In genomic region chr1:71683736-71684135, GRCm38 (mm10) we compare ENCODE assay signal across 11 mouse cellular contexts. TPM values are rescaled to one million over a fixed set of nuclear protein-coding genes. Genes with fewer than 3 reads are reported as not detected.
DNase-seq lines count a peak whose midpoint lies in the region; ATAC-seq lines count a peak whose summit lies in the region.
"Had no signal": no experiment of that assay in that cellular context is flagged by ENCODE, and none has a peak within 500 bp of the region (broad histone marks: within the 10 kb centered on the region; RNA-seq: fewer than 3 reads in every experiment).

No protein-coding gene starts in this region.

- H3K9me3 ChIP-seq in intestine, embryonic 15.5 days, result no peaks in the 10 kb centered on the region
- no peaks in the 10 kb centered on the region for H3K9me3 ChIP-seq in intestine, embryonic 16.5 days (ENCODE audit: control insufficient read depth, low read length)
- no peaks in the 10 kb centered on the region for H3K9me3 ChIP-seq in kidney, embryonic 15.5 days (replicated peaks)
- H3K9me3 ChIP-seq: G1E; midbrain, embryonic 13.5 days had no signal

- H3K9ac ChIP-seq in intestine, embryonic 15.5 days, result no peak overlapping the region
- no peak overlapping the region for H3K9ac ChIP-seq in intestine, embryonic 16.5 days (ENCODE audit: low read depth, low read length)
- no peak overlapping the region for H3K9ac ChIP-seq in kidney, embryonic 15.5 days
- H3K9ac ChIP-seq: midbrain, embryonic 13.5 days had no signal

- peak; percentile 66; the same call in 1 of the 2 replicates for ATAC-seq in intestine, embryonic 15.5 days
- no peak for ATAC-seq in intestine, embryonic 16.5 days
- peak; percentile 82 for ATAC-seq in kidney, embryonic 15.5 days (replicated peaks; ENCODE audit: low FRiP score)
- ATAC-seq: midbrain, embryonic 13.5 days had no signal

- H3K27me3 ChIP-seq in intestine, embryonic 15.5 days (replicated peaks), result no peaks in the 10 kb centered on the region
- no peaks in the 10 kb centered on the region for H3K27me3 ChIP-seq in intestine, embryonic 16.5 days (replicated peaks; ENCODE audit: control insufficient read depth, insufficient read depth, low read length)
- H3K27me3 ChIP-seq in kidney, embryonic 15.5 days, result no peaks in the 10 kb centered on the region
- H3K27me3 ChIP-seq: midbrain, embryonic 13.5 days had no signal

- no peak overlapping the region for H3K4me3 ChIP-seq in intestine, embryonic 15.5 days (replicated peaks)
- no peak overlapping the region for H3K4me3 ChIP-seq in intestine, embryonic 16.5 days (ENCODE audit: low read length)
- no peak overlapping the region for H3K4me3 ChIP-seq in kidney, embryonic 15.5 days (replicated peaks)
- H3K4me3 ChIP-seq: left cerebral cortex, adult 2 months; midbrain, embryonic 13.5 days had no signal

- no peak overlapping the region for H3K4me2 ChIP-seq in intestine, embryonic 15.5 days (replicated peaks)
- no peak overlapping the region for H3K4me2 ChIP-seq in intestine, embryonic 16.5 days (ENCODE audit: low read depth, low read length)
- H3K4me2 ChIP-seq in kidney, embryonic 15.5 days, result peak overlapping the region; percentile 19; the same call in 1 of the 2 replicates
- H3K4me2 ChIP-seq: midbrain, embryonic 13.5 days had no signal

- no peaks in the 10 kb centered on the region for H3K4me1 ChIP-seq in intestine, embryonic 15.5 days (replicated peaks)
- H3K4me1 ChIP-seq in intestine, embryonic 16.5 days (ENCODE audit: control insufficient read depth, insufficient read depth, low read length), result peaks cover 17% of the 10 kb centered on the region
- peaks cover 27% of the 10 kb centered on the region for H3K4me1 ChIP-seq in kidney, embryonic 15.5 days
- H3K4me1 ChIP-seq: midbrain, embryonic 13.5 days had no signal

- no peak overlapping the region for H3K27ac ChIP-seq in intestine, embryonic 15.5 days
- no peak overlapping the region for H3K27ac ChIP-seq in intestine, embryonic 16.5 days (ENCODE audit: low read length)
- no peak overlapping the region for H3K27ac ChIP-seq in kidney, embryonic 15.5 days
- H3K27ac ChIP-seq: left cerebral cortex, adult 2 months; midbrain, embryonic 13.5 days had no signal

- peak; percentile 69 for DNase-seq in NIH3T3 (ENCODE audit: low read depth)
- DNase-seq in gastrocnemius, postnatal 14 days, result peak; percentile 10
- no peak for DNase-seq in layer of hippocampus, postnatal 36 days
- DNase-seq in thymus, adult 18-20 months, result no peak
- DNase-seq in urinary bladder, postnatal 10 days (ENCODE audit: low spot score), result no peak

- 46% methylated on average over 6 of the region's 6 CpGs for WGBS in intestine, embryonic 15.5 days
- 39% methylated on average over 6 of the region's 6 CpGs for WGBS in intestine, embryonic 16.5 days
- 19% methylated on average over 6 of the region's 6 CpGs for WGBS in kidney, embryonic 15.5 days

- intact Hi-C loops in gastrocnemius, postnatal 14 days (cut with DNase I; ENCODE audit: low total_unique reads), result no loop called here

- H3K36me3 ChIP-seq in intestine, embryonic 15.5 days, result no peaks in the 10 kb centered on the region
- H3K36me3 ChIP-seq in intestine, embryonic 16.5 days (ENCODE audit: control insufficient read depth, insufficient read depth, low read length), result no peaks in the 10 kb centered on the region
- H3K36me3 ChIP-seq in kidney, embryonic 15.5 days, result no peaks in the 10 kb centered on the region
- H3K36me3 ChIP-seq: G1E; midbrain, embryonic 13.5 days had no signal

RNA-seq across cellular contexts. Expression of gene Fn1, which starts 30.7 kb away (rescaled TPM):
- 79.0 and 83.2 TPM in 2 replicates for polyA plus RNA-seq in intestine, embryonic 15.5 days (2015; fragmentation: Nextera tagmentation; extraction: Ambion mirVana)
- 63.2 and 64.2 TPM in 2 replicates for polyA plus RNA-seq in intestine, embryonic 16.5 days (2015; fragmentation: Nextera tagmentation; extraction: Ambion mirVana)
- 100 to 1,000 TPM; 147 to 216 TPM for total RNA-seq in gastrocnemius, postnatal 14 days (2021)
- 142 and 164 TPM in 2 replicates for polyA plus RNA-seq in kidney, embryonic 15.5 days (2015; fragmentation: Nextera tagmentation; extraction: Ambion mirVana)
- total RNA-seq in layer of hippocampus, postnatal 36 days (2021), result 10 to 100 TPM; 33.0 to 50.3 TPM

Comparison
In these comparisons a context has a peak if more than half of its experiments do, and no peak if none do; other contexts are left out.
1. DNase-seq: peak in NIH3T3 (single experiment) and gastrocnemius, postnatal 14 days (single experiment); none in layer of hippocampus, postnatal 36 days (0 of 2), thymus, adult 18-20 months (0 of 2) and urinary bladder, postnatal 10 days (single experiment).